Mouse (Mus musculus): ENCODE results near the gene Lifr.

DNA sequence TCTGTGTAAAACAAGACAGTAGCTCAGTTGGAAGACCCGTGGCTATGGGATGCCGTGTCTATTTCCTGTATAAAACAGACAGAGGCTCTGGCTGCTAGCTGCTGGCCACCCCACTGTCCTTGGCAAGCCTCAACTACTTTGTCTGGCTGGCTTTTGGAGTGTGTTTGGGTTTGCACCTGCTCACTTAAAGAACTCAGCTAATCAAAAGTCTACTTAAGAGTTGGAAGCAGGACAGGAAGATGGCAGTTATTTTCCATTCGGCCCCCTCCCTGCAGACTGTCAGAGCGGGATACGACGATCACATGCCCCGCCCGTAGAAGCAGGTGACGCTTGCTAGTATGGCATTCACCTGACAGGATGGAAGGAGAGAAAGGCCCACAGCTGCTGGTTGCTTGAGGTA, 54.5 kb downstream of the Lifr start:
- no peak for TF ChIP-seq CTCF (IDR thresholded peaks at IDR 0.05; ENCODE audit: insufficient read depth, low read length)
- no peak for TF ChIP-seq POLR2A (IDR thresholded peaks at IDR 0.05; ENCODE audit: borderline replicate concordance, extremely low read depth, low read depth, low read length)
